Mouse (Mus musculus) neural tube, embryonic 14.5 days (tissue): ENCODE measurements around the gene Fut8. TPM values are rescaled to one million over a fixed set of nuclear protein-coding genes. Genes with fewer than 3 reads are reported as not detected.

Experiments used
- ATAC-seq: fragments of 200-750 bp; cut with Nextera tagmentation; 2 replicates; pipeline ENCODE4 v1.8.0; 2017; ENCODE audit warnings: low read depth, mild to moderate bottlenecking, moderate TSS enrichment, moderate library complexity
- H3K27ac ChIP-seq: fragments of 300-500 bp; sonication (generic); 2 replicates; pipeline ENCODE4 v1.5.1; 2014; ENCODE audit warnings: low read depth, mild to moderate bottlenecking, control low read depth, low read length, moderate library complexity, mixed read lengths
- H3K27me3 ChIP-seq: fragments of 300-500 bp; sonication (generic); 2 replicates; pipeline ENCODE4 v1.6.1; 2014; ENCODE audit warnings: low read length; ENCODE audit not compliant: control insufficient read depth, insufficient read depth
- H3K36me3 ChIP-seq: fragments of 300-500 bp; sonication (generic); 2 replicates; pipeline ENCODE4 v1.6.1; 2014; ENCODE audit warnings: low read length, mixed read lengths; ENCODE audit not compliant: control insufficient read depth, insufficient read depth
- H3K4me1 ChIP-seq: fragments of 300-500 bp; sonication (generic); 2 replicates; pipeline ENCODE4 v1.6.1; 2014; ENCODE audit warnings: low read length; ENCODE audit not compliant: control insufficient read depth, insufficient read depth
- H3K4me2 ChIP-seq: fragments of 300-500 bp; sonication (generic); 2 replicates; pipeline ENCODE4 v1.6.1; 2014; ENCODE audit warnings: mild to moderate bottlenecking, low read depth, low read length, control low read depth
- H3K4me3 ChIP-seq: fragments of 300-500 bp; sonication (generic); 2 replicates; pipeline ENCODE4 v1.5.1; 2014; ENCODE audit warnings: low read depth, low read length, control low read depth, mixed read lengths
- H3K9ac ChIP-seq: fragments of 300-500 bp; sonication (generic); replicated peaks from 2 replicates; pipeline ENCODE4 v1.6.1; 2014; ENCODE audit warnings: low read depth, mild to moderate bottlenecking, control low read depth, low read length, mixed read lengths
- H3K9me3 ChIP-seq: fragments of 300-500 bp; sonication (generic); 2 replicates; pipeline ENCODE4 v1.6.1; 2016; ENCODE audit warnings: low read length; ENCODE audit not compliant: control insufficient read depth
- WGBS: fragments of 180-500 bp; shearing (Covaris S2); extraction: QIAGEN DNeasy Blood & Tissue Kit; methylation state at CpG from one replicate; pipeline ENCODE4 v1.1.7; 2014; 5-methylcytosine and 5-hydroxymethylcytosine counted together
- polyA plus RNA-seq: library from polyadenylated mRNA; unstranded; fragments of >200 nt; fragmentation: Nextera tagmentation; extraction: Ambion mirVana; gene quantifications from 2 replicates; pipeline ENCODE4 v1.2.1, GENCODE M21; 2014

Gene Fut8
- polyA plus RNA-seq, 1 experiment from 2014 or later = 74.6 TPM

DNA sequence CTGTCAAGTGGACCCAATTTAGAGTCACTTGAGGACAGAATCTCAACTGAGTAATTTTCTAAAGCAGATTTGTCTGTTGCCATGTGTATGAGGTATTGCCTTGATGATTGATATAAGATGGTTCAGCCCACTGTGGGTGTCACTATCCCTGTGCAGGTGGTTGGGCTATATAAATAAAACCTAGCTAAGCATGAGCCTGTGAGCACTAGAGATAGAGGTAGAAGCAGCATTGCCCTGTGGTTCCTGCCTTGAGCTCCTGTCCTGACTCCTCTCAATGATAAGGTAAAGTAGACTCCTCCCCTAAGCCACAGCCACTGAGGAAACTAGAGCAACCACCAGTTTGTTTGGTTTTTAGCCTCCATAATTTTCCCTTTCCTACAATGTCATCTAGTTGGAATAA lies 191.5 kb downstream of the Fut8 start:
- no peak overlapping the region for H3K4me3 ChIP-seq
- no peaks in the 10 kb centered on the region for H3K36me3 ChIP-seq
- no peaks in the 10 kb centered on the region for H3K9me3 ChIP-seq
- no peaks in the 10 kb centered on the region for H3K4me1 ChIP-seq
- H3K9ac ChIP-seq = no peak overlapping the region
- no peak for ATAC-seq
- no peaks in the 10 kb centered on the region for H3K27me3 ChIP-seq
- H3K4me2 ChIP-seq = no peak overlapping the region
- H3K27ac ChIP-seq = no peak overlapping the region

DNA sequence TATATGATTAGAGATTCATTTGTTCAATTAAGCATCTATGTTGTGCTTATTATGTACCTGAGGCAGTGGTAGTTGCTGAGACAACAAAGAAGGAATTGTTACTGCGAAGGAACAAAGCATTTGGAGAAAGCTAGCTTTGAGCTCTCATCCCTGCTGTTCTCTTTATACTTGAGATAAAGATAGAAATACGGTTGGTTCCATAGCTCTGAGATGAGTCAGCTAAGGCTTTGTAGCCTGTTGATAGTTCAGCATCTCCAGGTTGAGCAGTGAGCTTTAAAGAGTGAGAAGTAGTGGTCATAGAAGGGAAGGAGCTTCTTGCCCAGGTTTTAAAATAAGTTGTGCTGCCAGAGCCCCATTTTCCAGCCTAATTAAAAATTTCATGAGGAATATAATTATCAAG lies 198.8 kb downstream of the Fut8 start:
- no peaks in the 10 kb centered on the region for H3K27me3 ChIP-seq
- no peak overlapping the region for H3K4me2 ChIP-seq
- no peak overlapping the region for H3K9ac ChIP-seq
- no peak overlapping the region for H3K27ac ChIP-seq
- no peaks in the 10 kb centered on the region for H3K36me3 ChIP-seq
- no peak for ATAC-seq
- no peak overlapping the region for H3K4me3 ChIP-seq
- no peaks in the 10 kb centered on the region for H3K4me1 ChIP-seq
- no peaks in the 10 kb centered on the region for H3K9me3 ChIP-seq
- 65% methylated on average over 2 of the region's 2 CpGs for WGBS

- H3K4me2 ChIP-seq = no peak overlapping the region
- no peak overlapping the region for H3K9ac ChIP-seq
- no peaks in the 10 kb centered on the region for H3K36me3 ChIP-seq
- no peak overlapping the region for H3K27ac ChIP-seq
- no peaks in the 10 kb centered on the region for H3K4me1 ChIP-seq
- 90% methylated on average over 2 of the region's 2 CpGs for WGBS
- H3K27me3 ChIP-seq = no peaks in the 10 kb centered on the region
- H3K9me3 ChIP-seq = no peaks in the 10 kb centered on the region
- no peak overlapping the region for H3K4me3 ChIP-seq
- no peak for ATAC-seq
Measured at GRCm38 (mm10) chr12:77450816-77451215, 212.9 kb downstream of the Fut8 start.

- Histone ChIP-seq H3K4me2 (no peak overlapping the region), H3K4me1 (no peaks in the 10 kb centered on the region), H3K27ac (no peak overlapping the region), H3K9ac (no peak overlapping the region), H3K9me3 (no peaks in the 10 kb centered on the region), H3K36me3 (no peaks in the 10 kb centered on the region), H3K4me3 (no peak overlapping the region), H3K27me3 (no peaks in the 10 kb centered on the region)
- WGBS = 85% methylated on average over 1 of the region's 1 CpGs
- ATAC-seq = no peak
Measured at GRCm38 (mm10) chr12:77466178-77466577, 228.3 kb downstream of the Fut8 start.

DNA sequence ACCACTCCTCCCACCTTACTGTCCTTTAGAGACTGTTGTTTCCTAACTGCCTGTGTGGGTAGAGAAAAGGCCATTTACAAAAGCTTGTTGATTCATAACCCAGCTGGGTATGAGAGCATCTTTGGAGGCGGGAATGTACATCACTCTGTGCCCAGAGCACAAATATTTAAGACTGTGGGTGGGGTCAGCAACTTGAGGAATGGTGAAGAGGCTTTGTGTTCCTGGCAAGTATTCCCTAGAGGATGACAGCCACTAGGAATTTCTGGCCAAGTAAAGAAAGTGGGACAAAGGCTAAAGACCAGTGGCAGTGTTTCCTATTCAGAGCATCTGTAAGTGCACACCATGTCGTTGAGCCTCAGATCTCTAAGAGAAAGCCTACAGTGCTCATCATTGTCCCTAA lies 242.0 kb downstream of the Fut8 start:
- no peaks in the 10 kb centered on the region for H3K27me3 ChIP-seq
- H3K4me1 ChIP-seq = no peaks in the 10 kb centered on the region
- no peak overlapping the region for H3K4me3 ChIP-seq
- WGBS = 46% methylated on average over 2 of the region's 2 CpGs
- no peaks in the 10 kb centered on the region for H3K9me3 ChIP-seq
- no peaks in the 10 kb centered on the region for H3K36me3 ChIP-seq
- no peak overlapping the region for H3K27ac ChIP-seq
- H3K4me2 ChIP-seq = no peak overlapping the region
- ATAC-seq = no peak
- H3K9ac ChIP-seq = no peak overlapping the region

DNA sequence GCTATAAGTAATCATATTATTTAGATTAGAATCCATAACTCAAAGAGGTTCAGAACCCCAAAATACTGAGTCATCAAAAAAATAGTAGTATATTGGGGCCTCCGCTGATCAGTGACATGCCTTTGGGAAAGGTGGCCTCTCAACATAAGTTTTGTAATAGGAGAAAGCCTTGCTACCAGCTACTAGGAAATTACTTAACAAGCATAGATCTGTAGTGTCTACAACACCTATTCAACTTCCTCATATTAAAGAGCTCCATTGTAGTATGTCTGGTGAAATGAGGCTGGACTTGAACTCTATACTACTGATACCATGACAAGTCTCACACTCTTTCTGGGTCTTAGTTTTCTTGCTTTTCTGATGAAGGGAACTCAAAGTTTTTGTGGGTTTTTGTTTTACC lies 243.2 kb downstream of the Fut8 start:
- Histone ChIP-seq H3K4me3 (no peak overlapping the region), H3K27me3 (no peaks in the 10 kb centered on the region), H3K9ac (no peak overlapping the region), H3K36me3 (no peaks in the 10 kb centered on the region), H3K4me1 (no peaks in the 10 kb centered on the region), H3K4me2 (no peak overlapping the region), H3K27ac (no peak overlapping the region), H3K9me3 (no peaks in the 10 kb centered on the region)
- WGBS = 97% methylated on average over 1 of the region's 1 CpGs
- no peak for ATAC-seq

DNA sequence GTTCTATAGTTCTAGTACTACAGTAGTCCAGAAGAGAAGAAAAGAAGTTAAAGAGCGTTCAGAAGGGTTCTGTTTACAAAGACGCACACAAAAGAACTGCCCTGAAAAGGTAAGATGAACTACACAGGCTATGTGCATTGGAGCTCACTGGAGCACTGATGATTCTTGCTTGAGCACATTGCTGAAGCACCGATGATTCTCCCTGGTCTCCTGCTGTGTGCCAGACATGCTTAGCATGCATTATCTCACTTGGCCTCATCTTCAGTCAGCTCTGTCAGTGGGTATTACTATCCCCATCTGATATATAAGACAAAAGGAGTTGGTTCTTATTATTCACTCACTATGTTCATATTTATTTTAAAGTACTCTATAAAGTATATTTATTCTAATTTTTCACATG lies 243.9 kb downstream of the Fut8 start:
- WGBS = 25% methylated on average over 3 of the region's 3 CpGs
- Histone ChIP-seq H3K4me1 (no peaks in the 10 kb centered on the region), H3K27me3 (no peaks in the 10 kb centered on the region), H3K36me3 (no peaks in the 10 kb centered on the region), H3K4me3 (no peak overlapping the region), H3K9ac (no peak overlapping the region), H3K4me2 (no peak overlapping the region), H3K27ac (no peak overlapping the region), H3K9me3 (no peaks in the 10 kb centered on the region)
- ATAC-seq = no peak

GRCm38 (mm10) chr12:77483180-77483855 lies 245.4 kb downstream of the Fut8 start:
- H3K4me1 ChIP-seq = no peaks in the 10 kb centered on the region
- ATAC-seq = no peak
- H3K4me2 ChIP-seq = no peak overlapping the region
- no peak overlapping the region for H3K4me3 ChIP-seq
- H3K9me3 ChIP-seq = no peaks in the 10 kb centered on the region
- H3K36me3 ChIP-seq = no peaks in the 10 kb centered on the region
- no peaks in the 10 kb centered on the region for H3K27me3 ChIP-seq
- H3K9ac ChIP-seq = no peak overlapping the region
- H3K27ac ChIP-seq = no peak overlapping the region
- WGBS = 39% methylated on average over 9 of the region's 9 CpGs

DNA sequence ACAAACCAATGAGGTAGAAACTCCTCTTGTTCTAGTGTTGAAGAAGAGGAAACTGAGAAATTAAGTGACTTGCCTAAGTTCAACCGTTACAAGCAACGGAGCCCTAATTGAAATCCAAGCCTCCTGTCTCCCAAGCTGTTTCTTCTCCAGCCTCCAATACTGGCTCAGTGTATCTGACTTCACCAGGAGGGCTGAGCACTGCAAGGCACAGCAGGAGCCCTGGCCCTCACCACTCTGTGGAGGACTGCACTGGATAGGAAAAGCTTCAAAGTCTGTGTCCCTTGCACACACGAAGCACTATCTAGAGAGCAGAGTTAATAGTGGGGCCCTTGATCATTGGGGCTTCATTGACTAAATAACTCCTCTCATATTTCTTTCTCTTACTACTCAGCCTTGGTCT lies 246.8 kb downstream of the Fut8 start:
- WGBS = 78% methylated on average over 3 of the region's 3 CpGs
- Histone ChIP-seq H3K9me3 (no peaks in the 10 kb centered on the region), H3K4me2 (no peak overlapping the region), H3K36me3 (no peaks in the 10 kb centered on the region), H3K27ac (no peak overlapping the region), H3K27me3 (no peaks in the 10 kb centered on the region), H3K9ac (no peak overlapping the region), H3K4me3 (no peak overlapping the region), H3K4me1 (no peaks in the 10 kb centered on the region)
- ATAC-seq = no peak
